Mouse (Mus musculus) liver, embryonic 13.5 days (tissue): ENCODE data around the gene Dcaf5. TPM values are rescaled to one million over a fixed set of nuclear protein-coding genes. Genes with fewer than 3 reads are reported as not detected.

Experiments used
- ATAC-seq: fragments of 200-750 bp; cut with Nextera tagmentation; 2 replicates; pipeline ENCODE4 v1.8.0; 2017; ENCODE audit warnings: low read depth, mild to moderate bottlenecking, moderate number of reproducible peaks, moderate library complexity
- DNase-seq: peaks from one replicate; pipeline ENCODE4 v3.0.0; 2022
- H3K27ac ChIP-seq: fragments of 300-500 bp; sonication (generic); 2 replicates; pipeline ENCODE4 v1.5.1; 2015; ENCODE audit warnings: moderate library complexity, mild to moderate bottlenecking, inconsistent platforms
- H3K27me3 ChIP-seq: fragments of 300-500 bp; sonication (generic); 2 replicates; pipeline ENCODE4 v1.6.1; 2015; ENCODE audit warnings: mild to moderate bottlenecking, inconsistent platforms
- H3K36me3 ChIP-seq: fragments of 300-500 bp; sonication (generic); 2 replicates; pipeline ENCODE4 v1.6.1; 2015; ENCODE audit warnings: mild to moderate bottlenecking, inconsistent platforms
- H3K4me1 ChIP-seq: fragments of 300-500 bp; sonication (generic); replicated peaks from 2 replicates; pipeline ENCODE4 v1.6.1; 2015; ENCODE audit warnings: inconsistent platforms
- H3K4me2 ChIP-seq: fragments of 300-500 bp; sonication (generic); 2 replicates; pipeline ENCODE4 v1.6.1; 2015; ENCODE audit warnings: inconsistent platforms, mild to moderate bottlenecking, moderate library complexity
- H3K4me3 ChIP-seq: fragments of 300-500 bp; sonication (generic); replicated peaks from 2 replicates; pipeline ENCODE4 v1.5.1; 2015; ENCODE audit warnings: mild to moderate bottlenecking, inconsistent platforms
- H3K9ac ChIP-seq: fragments of 300-500 bp; sonication (generic); 2 replicates; pipeline ENCODE4 v1.6.1; 2015; ENCODE audit warnings: mild to moderate bottlenecking, inconsistent platforms
- H3K9me3 ChIP-seq: fragments of 300-500 bp; sonication (generic); replicated peaks from 2 replicates; pipeline ENCODE4 v1.6.1; 2016; ENCODE audit warnings: inconsistent platforms
- WGBS: fragments of 180-500 bp; shearing (Covaris S2); methylation state at CpG from one replicate; pipeline ENCODE4 v1.1.7; 2015; ENCODE audit not compliant: insufficient replicate concordance; 5-methylcytosine and 5-hydroxymethylcytosine counted together
- polyA plus RNA-seq: library from polyadenylated mRNA; unstranded; fragments of >200 nt; fragmentation: Nextera tagmentation; extraction: Ambion mirVana; gene quantifications from 2 replicates; pipeline ENCODE4 v1.2.1, GENCODE M21; 2015

Gene Dcaf5
- polyA plus RNA-seq, 1 experiment from 2014 or later, result 2.5 TPM

GRCm38 (mm10) chr12:80379393-80379792, 57.0 kb downstream of the Dcaf5 start:
- no peaks in the 10 kb centered on the region for H3K27me3 ChIP-seq
- no peaks in the 10 kb centered on the region for H3K9me3 ChIP-seq
- H3K4me2 ChIP-seq, result no peak overlapping the region
- no peaks in the 10 kb centered on the region for H3K4me1 ChIP-seq
- peaks cover 24% of the 10 kb centered on the region for H3K36me3 ChIP-seq
- no peak overlapping the region for H3K27ac ChIP-seq
- DNase-seq, result no peak
- WGBS, result 75% methylated on average over 4 of the region's 4 CpGs
- ATAC-seq, result no peak
- H3K4me3 ChIP-seq, result no peak overlapping the region
- H3K9ac ChIP-seq, result no peak overlapping the region

- Histone ChIP-seq H3K9me3 (no peaks in the 10 kb centered on the region), H3K36me3 (peaks cover 32% of the 10 kb centered on the region), H3K27me3 (no peaks in the 10 kb centered on the region), H3K27ac (no peak overlapping the region), H3K9ac (no peak overlapping the region), H3K4me3 (no peak overlapping the region), H3K4me1 (no peaks in the 10 kb centered on the region), H3K4me2 (no peak overlapping the region)
- ATAC-seq, result no peak
- 55% methylated on average over 1 of the region's 1 CpGs for WGBS
- no peak for DNase-seq
These were observed 58.8 kb downstream of the Dcaf5 start for GRCm38 (mm10) chr12:80377604-80378003.

- H3K9ac ChIP-seq, result no peak overlapping the region
- no peaks in the 10 kb centered on the region for H3K9me3 ChIP-seq
- H3K36me3 ChIP-seq, result peaks cover 33% of the 10 kb centered on the region
- no peaks in the 10 kb centered on the region for H3K27me3 ChIP-seq
- H3K4me3 ChIP-seq, result no peak overlapping the region
- DNase-seq, result no peak
- H3K4me1 ChIP-seq, result no peaks in the 10 kb centered on the region
- no peak overlapping the region for H3K4me2 ChIP-seq
- no peak overlapping the region for H3K27ac ChIP-seq
- 73% methylated on average over 4 of the region's 4 CpGs for WGBS
- ATAC-seq, result no peak
These were observed 60.7 kb downstream of the Dcaf5 start for GRCm38 (mm10) chr12:80375721-80376120.

- Histone ChIP-seq H3K27ac (no peak overlapping the region), H3K27me3 (no peaks in the 10 kb centered on the region), H3K4me3 (no peak overlapping the region), H3K9me3 (no peaks in the 10 kb centered on the region), H3K4me2 (no peak overlapping the region), H3K36me3 (peaks cover 34% of the 10 kb centered on the region), H3K9ac (no peak overlapping the region), H3K4me1 (no peaks in the 10 kb centered on the region)
- no peak for DNase-seq
- no peak for ATAC-seq
- WGBS, result 70% methylated on average over 2 of the region's 2 CpGs
These were observed 61.7 kb downstream of the Dcaf5 start for GRCm38 (mm10) chr12:80374736-80375135.

GRCm38 (mm10) chr12:80372946-80373345, 63.5 kb downstream of the Dcaf5 start:
- ATAC-seq, result no peak
- WGBS, result 83% methylated on average over 8 of the region's 8 CpGs
- H3K27ac ChIP-seq, result no peak overlapping the region

GRCm38 (mm10) chr12:80367227-80367626, 69.2 kb downstream of the Dcaf5 start:
- Histone ChIP-seq H3K27me3 (no peaks in the 10 kb centered on the region), H3K4me3 (no peak overlapping the region), H3K36me3 (peaks cover 13% of the 10 kb centered on the region; the same call in 1 of the 2 replicates), H3K4me2 (no peak overlapping the region), H3K9ac (no peak overlapping the region), H3K4me1 (0 out of 2 replicates have a peak, but pooled peaks cover 8% of the 10 kb centered on the region), H3K9me3 (no peaks in the 10 kb centered on the region), H3K27ac (no peak overlapping the region)
- ATAC-seq (no peak), DNase-seq (no peak)
- WGBS, result 82% methylated on average over 4 of the region's 4 CpGs

More at GRCm38 (mm10) chr12:80372946-80373345, 63.5 kb downstream of the Dcaf5 start:
- H3K4me2 ChIP-seq, result no peak overlapping the region
- H3K36me3 ChIP-seq, result peaks cover 27% of the 10 kb centered on the region
- H3K27me3 ChIP-seq, result no peaks in the 10 kb centered on the region
- DNase-seq, result no peak
- no peak overlapping the region for H3K9ac ChIP-seq
- H3K4me3 ChIP-seq, result no peak overlapping the region
- H3K9me3 ChIP-seq, result no peaks in the 10 kb centered on the region
- H3K4me1 ChIP-seq, result no peaks in the 10 kb centered on the region

GRCm38 (mm10) chr12:80366004-80366480, 70.4 kb downstream of the Dcaf5 start:
- H3K27me3 ChIP-seq, result no peaks in the 10 kb centered on the region
- DNase-seq, result no peak
- H3K36me3 ChIP-seq, result peaks cover 13% of the 10 kb centered on the region; the same call in 1 of the 2 replicates
- H3K4me2 ChIP-seq, result no peak overlapping the region
- H3K4me3 ChIP-seq, result no peak overlapping the region
- no peak overlapping the region; the same call in 1 of the 2 replicates for H3K27ac ChIP-seq
- no peak for ATAC-seq
- 48% methylated on average over 3 of the region's 3 CpGs for WGBS
- no peaks in the 10 kb centered on the region for H3K9me3 ChIP-seq
- no peak overlapping the region for H3K9ac ChIP-seq
- 0 out of 2 replicates have a peak, but pooled peaks cover 8% of the 10 kb centered on the region for H3K4me1 ChIP-seq

GRCm38 (mm10) chr12:80365345-80365744, 71.1 kb downstream of the Dcaf5 start:
- Histone ChIP-seq H3K4me1 (0 out of 2 replicates have a peak, but pooled peaks cover 8% of the 10 kb centered on the region), H3K4me2 (no peak overlapping the region), H3K27me3 (no peaks in the 10 kb centered on the region)

GRCm38 (mm10) chr12:80361655-80362054, 74.7 kb downstream of the Dcaf5 start:
- Histone ChIP-seq H3K9ac (no peak overlapping the region), H3K9me3 (no peaks in the 10 kb centered on the region), H3K4me1 (0 out of 2 replicates have a peak, but pooled peaks cover 8% of the 10 kb centered on the region), H3K27ac (no peak overlapping the region), H3K4me3 (no peak overlapping the region), H3K27me3 (no peaks in the 10 kb centered on the region), H3K36me3 (peaks cover 15% of the 10 kb centered on the region; the same call in 1 of the 2 replicates), H3K4me2 (no peak overlapping the region)
- ATAC-seq (no peak), DNase-seq (no peak)
- 48% methylated on average over 1 of the region's 1 CpGs for WGBS

More at GRCm38 (mm10) chr12:80365345-80365744, 71.1 kb downstream of the Dcaf5 start:
- no peaks in the 10 kb centered on the region for H3K9me3 ChIP-seq
- H3K9ac ChIP-seq, result no peak overlapping the region
- peak overlapping the region; percentile 32; the same call in 1 of the 2 replicates for H3K27ac ChIP-seq
- no peak overlapping the region for H3K4me3 ChIP-seq
- ATAC-seq, result no peak
- WGBS, result 82% methylated on average over 3 of the region's 3 CpGs
- peaks cover 11% of the 10 kb centered on the region; the same call in 1 of the 2 replicates for H3K36me3 ChIP-seq
- no peak for DNase-seq

- Histone ChIP-seq H3K27me3 (no peaks in the 10 kb centered on the region), H3K27ac (no peak overlapping the region), H3K4me2 (no peak overlapping the region), H3K4me3 (no peak overlapping the region), H3K9ac (no peak overlapping the region), H3K9me3 (no peaks in the 10 kb centered on the region), H3K4me1 (0 out of 2 replicates have a peak, but pooled peaks cover 2% of the 10 kb centered on the region), H3K36me3 (peaks cover 15% of the 10 kb centered on the region; the same call in 1 of the 2 replicates)
- ATAC-seq (no peak), DNase-seq (no peak)
- 60% methylated on average over 5 of the region's 5 CpGs for WGBS
These were observed 76.1 kb downstream of the Dcaf5 start for GRCm38 (mm10) chr12:80360321-80360720.

- H3K4me3 ChIP-seq, result no peak overlapping the region
- no peaks in the 10 kb centered on the region for H3K4me1 ChIP-seq
- no peak overlapping the region for H3K9ac ChIP-seq
- H3K4me2 ChIP-seq, result no peak overlapping the region
- no peaks in the 10 kb centered on the region for H3K27me3 ChIP-seq
- no peak overlapping the region for H3K27ac ChIP-seq
- DNase-seq (no peak), ATAC-seq (no peak)
- H3K36me3 ChIP-seq, result peaks cover 26% of the 10 kb centered on the region
- H3K9me3 ChIP-seq, result no peaks in the 10 kb centered on the region
- 79% methylated on average over 6 of the region's 6 CpGs for WGBS
These were observed 91.6 kb downstream of the Dcaf5 start for GRCm38 (mm10) chr12:80344777-80345231.

GRCm38 (mm10) chr12:80340936-80341335, 95.5 kb downstream of the Dcaf5 start:
- H3K36me3 ChIP-seq, result peaks cover 43% of the 10 kb centered on the region
- 89% methylated on average over 2 of the region's 2 CpGs for WGBS
- no peak overlapping the region for H3K27ac ChIP-seq
- H3K4me1 ChIP-seq, result 0 out of 2 replicates have a peak, but pooled peaks cover 3% of the 10 kb centered on the region
- H3K9ac ChIP-seq, result no peak overlapping the region
- H3K9me3 ChIP-seq, result no peaks in the 10 kb centered on the region
- DNase-seq, result no peak
- no peak overlapping the region for H3K4me3 ChIP-seq
- H3K4me2 ChIP-seq, result no peak overlapping the region
- no peak for ATAC-seq
- H3K27me3 ChIP-seq, result no peaks in the 10 kb centered on the region
